Mouse (Mus musculus) forebrain, embryonic 11.5 days (tissue): ENCODE data around the gene Pglyrp1. TPM values are rescaled to one million over a fixed set of nuclear protein-coding genes. Genes with fewer than 3 reads are reported as not detected.

Experiments used
- ATAC-seq: fragments of 200-750 bp; cut with Nextera tagmentation; replicated peaks from 2 replicates; pipeline ENCODE4 v1.8.0; 2017; ENCODE audit warnings: moderate TSS enrichment; ENCODE audit not compliant: low FRiP score
- DNase-seq: peaks from one replicate; pipeline ENCODE4 v3.0.0-alpha.2; 2017; ENCODE audit warnings: low spot score
- H3K27ac ChIP-seq: fragments of 300-500 bp; sonication (generic); 2 replicates; pipeline ENCODE4 v1.5.1; 2014; ENCODE audit warnings: low read depth, low read length
- H3K27me3 ChIP-seq: fragments of 300-500 bp; sonication (generic); 2 replicates; pipeline ENCODE4 v1.6.1; 2014; ENCODE audit warnings: mild to moderate bottlenecking, low read length, mixed read lengths; ENCODE audit not compliant: control insufficient read depth, insufficient read depth
- H3K36me3 ChIP-seq: fragments of 300-500 bp; sonication (generic); 2 replicates; pipeline ENCODE4 v1.6.1; 2014; ENCODE audit warnings: mild to moderate bottlenecking, low read length, moderate library complexity, mixed read lengths; ENCODE audit not compliant: control insufficient read depth, insufficient read depth
- H3K4me1 ChIP-seq: fragments of 300-500 bp; sonication (generic); replicated peaks from 2 replicates; pipeline ENCODE4 v1.6.1; 2014; ENCODE audit warnings: low read length, mixed read lengths; ENCODE audit not compliant: control insufficient read depth, insufficient read depth
- H3K4me2 ChIP-seq: fragments of 300-500 bp; sonication (generic); 2 replicates; pipeline ENCODE4 v1.6.1; 2014; ENCODE audit warnings: low read depth, mild to moderate bottlenecking, low read length, moderate library complexity, mixed read lengths; ENCODE audit not compliant: severe bottlenecking
- H3K4me3 ChIP-seq: fragments of 300-500 bp; sonication (generic); 2 replicates; pipeline ENCODE4 v1.5.1; 2014; ENCODE audit warnings: low read depth, low read length
- H3K9ac ChIP-seq: fragments of 300-500 bp; sonication (generic); 2 replicates; pipeline ENCODE4 v1.6.1; 2014; ENCODE audit warnings: low read length
- H3K9me3 ChIP-seq: fragments of 300-500 bp; sonication (generic); 2 replicates; pipeline ENCODE4 v1.6.1; 2016; ENCODE audit warnings: low read length, mixed read lengths; ENCODE audit not compliant: control insufficient read depth
- WGBS: fragments of 180-500 bp; shearing (Covaris S2); extraction: QIAGEN DNeasy Blood & Tissue Kit; methylation state at CpG from one replicate; pipeline ENCODE4 v1.1.7; 2014; 5-methylcytosine and 5-hydroxymethylcytosine counted together
- polyA plus RNA-seq: library from polyadenylated mRNA; unstranded; fragments of >200 nt; fragmentation: Nextera tagmentation; extraction: Ambion mirVana; gene quantifications from 2 replicates; pipeline ENCODE4 v1.2.1, GENCODE M21; 2014

Pglyrp1 gene
- polyA plus RNA-seq, 1 experiment from 2014 or later, result 0.94 TPM

DNA sequence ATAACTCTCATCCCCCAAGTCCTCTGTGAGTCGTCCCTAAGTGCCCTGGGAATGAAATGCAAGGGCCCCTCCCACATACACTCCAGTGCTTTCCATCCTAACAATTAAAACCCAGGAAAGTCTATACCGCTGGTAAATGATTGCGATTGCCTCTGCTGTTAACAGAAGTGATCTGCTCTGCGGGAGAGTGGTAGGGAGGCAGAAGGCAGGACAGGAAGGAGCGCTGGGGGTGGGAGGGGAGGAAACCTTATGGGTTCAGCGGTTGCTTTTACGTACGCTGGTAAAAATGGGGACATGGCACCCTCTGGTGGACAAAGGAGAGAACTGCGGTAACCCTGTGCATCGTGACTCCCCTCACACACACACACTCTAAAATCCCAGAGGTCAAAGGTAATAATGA is 2.1 kb downstream of the Pglyrp1 start:
- Histone ChIP-seq H3K36me3 (no peaks in the 10 kb centered on the region), H3K9me3 (no peaks in the 10 kb centered on the region), H3K4me3 (peak overlapping the region; percentile 34), H3K27me3 (no peaks in the 10 kb centered on the region), H3K4me1 (0 out of 2 replicates have a peak, but pooled peaks cover 2% of the 10 kb centered on the region), H3K27ac (no peak overlapping the region), H3K4me2 (peak overlapping the region; percentile 75), H3K9ac (peak overlapping the region; percentile 45)
- under 1% methylated on average over 10 of the region's 10 CpGs for WGBS
- ATAC-seq (peak; percentile 85), DNase-seq (peak; percentile 89)

DNA sequence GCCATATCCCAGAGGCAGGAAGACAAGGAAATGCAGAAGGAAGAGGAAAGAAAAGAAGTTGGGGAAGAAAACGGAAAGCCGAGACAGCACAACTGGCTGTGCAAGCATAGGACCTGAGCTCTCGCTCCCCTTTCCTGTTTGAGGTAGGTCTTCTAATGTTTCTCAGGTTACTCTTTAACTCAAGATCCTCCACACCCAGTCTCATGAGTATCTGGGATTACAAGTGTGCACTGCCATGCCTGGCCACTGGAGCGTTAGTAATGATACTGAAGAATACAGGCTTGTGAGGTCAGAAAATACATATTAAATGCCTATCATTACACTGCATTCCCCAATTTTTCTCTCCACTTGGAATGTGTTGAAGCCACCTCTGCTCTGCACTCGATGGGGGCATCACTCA is 4.2 kb downstream of the Pglyrp1 start:
- H3K4me3 ChIP-seq, result no peak overlapping the region
- no peaks in the 10 kb centered on the region for H3K9me3 ChIP-seq
- H3K36me3 ChIP-seq, result no peaks in the 10 kb centered on the region
- DNase-seq (no peak), ATAC-seq (no peak)
- WGBS, result 91% methylated on average over 5 of the region's 5 CpGs
- no peaks in the 10 kb centered on the region for H3K27me3 ChIP-seq
- no peak overlapping the region for H3K27ac ChIP-seq
- no peak overlapping the region for H3K4me2 ChIP-seq
- H3K9ac ChIP-seq, result no peak overlapping the region
- 0 out of 2 replicates have a peak, but pooled peaks cover 2% of the 10 kb centered on the region for H3K4me1 ChIP-seq

DNA sequence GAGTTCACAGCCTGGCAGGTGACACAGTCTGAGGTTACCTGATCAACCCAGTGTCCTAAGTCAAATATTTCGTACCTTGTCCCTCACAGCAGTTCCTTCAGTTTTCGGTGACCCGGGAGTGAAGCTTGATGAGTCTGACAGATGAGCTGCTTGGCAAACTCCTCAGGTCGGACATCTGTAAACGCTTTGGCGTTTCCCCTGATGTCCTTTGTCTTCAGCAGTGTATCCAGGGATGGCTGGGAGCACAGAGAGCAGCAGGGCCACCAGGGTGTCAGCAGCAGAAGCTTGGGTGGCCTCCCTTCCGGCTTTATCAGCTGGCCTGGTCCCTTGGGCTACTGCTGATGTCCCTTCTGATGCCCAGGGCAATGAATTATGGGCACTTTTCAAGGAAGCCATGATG is 7.6 kb downstream of the Pglyrp1 start:
- DNase-seq, result no peak
- H3K9ac ChIP-seq, result no peak overlapping the region
- H3K4me3 ChIP-seq, result no peak overlapping the region
- WGBS, result 83% methylated on average over 7 of the region's 7 CpGs
- H3K27me3 ChIP-seq, result no peaks in the 10 kb centered on the region
- 0 out of 2 replicates have a peak, but pooled peaks cover 3% of the 10 kb centered on the region for H3K4me1 ChIP-seq
- no peaks in the 10 kb centered on the region for H3K36me3 ChIP-seq
- no peak overlapping the region for H3K27ac ChIP-seq
- no peaks in the 10 kb centered on the region for H3K9me3 ChIP-seq
- H3K4me2 ChIP-seq, result no peak overlapping the region
- no peak for ATAC-seq

DNA sequence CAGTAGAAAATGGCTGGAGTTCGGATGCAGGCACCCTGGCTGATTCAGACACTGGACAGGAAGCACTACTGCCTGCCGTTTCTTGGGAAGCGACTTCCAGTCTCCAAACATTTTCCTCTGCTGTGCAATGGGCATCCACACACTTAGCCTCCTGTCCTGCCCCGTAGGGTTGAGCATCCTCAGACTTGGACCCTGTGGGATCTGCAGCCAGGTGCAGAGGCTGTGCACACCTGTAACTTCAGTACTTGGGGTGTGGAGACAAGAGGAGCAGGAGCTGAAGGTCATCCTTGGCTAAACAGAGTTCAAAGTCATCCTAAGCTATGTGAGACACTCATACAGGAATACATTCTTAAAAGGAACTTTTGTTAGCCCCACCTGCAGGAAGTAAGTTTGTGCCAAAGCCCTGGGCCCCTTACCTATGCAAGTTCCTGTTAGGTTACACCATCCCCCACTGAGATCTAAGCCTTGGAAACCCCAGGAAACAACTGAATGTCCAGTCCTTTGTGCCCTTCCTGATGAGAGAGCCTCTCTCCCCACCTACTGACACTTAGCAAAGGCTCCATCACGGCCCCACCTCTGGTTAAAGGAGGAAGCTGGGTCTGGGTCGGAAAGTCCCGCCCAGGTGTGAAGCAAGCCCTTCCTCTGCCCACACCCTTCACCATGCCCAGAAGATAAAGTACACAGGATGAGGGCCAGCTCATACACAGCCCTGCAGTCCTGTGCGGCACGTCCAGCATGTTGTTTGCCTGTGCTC is 13.0 kb downstream of the Pglyrp1 start:
- ATAC-seq, result no peak
- Histone ChIP-seq H3K36me3 (no peaks in the 10 kb centered on the region), H3K9ac (no peak overlapping the region), H3K4me1 (0 out of 2 replicates have a peak, but pooled peaks cover 3% of the 10 kb centered on the region), H3K4me3 (no peak overlapping the region), H3K9me3 (no peaks in the 10 kb centered on the region), H3K4me2 (no peak overlapping the region), H3K27ac (no peak overlapping the region), H3K27me3 (no peaks in the 10 kb centered on the region)
- WGBS, result 68% methylated on average over 9 of the region's 9 CpGs
- DNase-seq, result no peak

DNA sequence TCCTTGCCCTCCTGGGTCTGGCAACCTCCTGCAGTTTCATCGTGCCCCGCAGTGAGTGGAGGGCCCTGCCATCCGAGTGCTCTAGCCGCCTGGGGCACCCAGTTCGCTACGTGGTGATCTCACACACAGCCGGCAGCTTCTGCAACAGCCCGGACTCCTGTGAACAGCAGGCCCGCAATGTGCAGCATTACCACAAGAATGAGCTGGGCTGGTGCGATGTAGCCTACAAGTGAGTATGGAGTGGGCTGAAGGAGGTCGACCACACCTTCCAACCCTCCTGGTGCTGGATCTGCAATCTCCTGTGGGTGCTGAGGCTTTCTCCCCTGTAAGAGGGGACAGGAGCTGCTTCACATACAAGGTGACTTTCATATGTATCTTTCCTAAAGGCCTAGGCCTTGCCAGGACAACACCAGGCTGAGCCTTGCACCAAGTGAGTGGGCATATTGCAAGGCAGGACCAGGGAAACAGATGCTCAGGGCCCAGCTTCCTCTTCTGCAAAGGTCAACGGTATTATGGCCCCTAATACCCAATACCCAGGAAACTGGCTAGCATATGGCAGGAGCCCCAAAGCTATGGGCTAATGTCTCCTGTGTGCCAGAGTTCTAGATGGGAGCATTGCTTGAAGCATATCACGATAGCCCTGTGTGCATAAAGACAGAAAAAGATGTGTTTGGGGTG is 13.8 kb downstream of the Pglyrp1 start:
- Histone ChIP-seq H3K9ac (no peak overlapping the region), H3K4me3 (no peak overlapping the region), H3K9me3 (no peaks in the 10 kb centered on the region), H3K4me2 (no peak overlapping the region), H3K4me1 (0 out of 2 replicates have a peak, but pooled peaks cover 3% of the 10 kb centered on the region), H3K36me3 (no peaks in the 10 kb centered on the region), H3K27ac (no peak overlapping the region), H3K27me3 (no peaks in the 10 kb centered on the region)
- ATAC-seq (no peak), DNase-seq (no peak)
- WGBS, result 65% methylated on average over 13 of the region's 13 CpGs

DNA sequence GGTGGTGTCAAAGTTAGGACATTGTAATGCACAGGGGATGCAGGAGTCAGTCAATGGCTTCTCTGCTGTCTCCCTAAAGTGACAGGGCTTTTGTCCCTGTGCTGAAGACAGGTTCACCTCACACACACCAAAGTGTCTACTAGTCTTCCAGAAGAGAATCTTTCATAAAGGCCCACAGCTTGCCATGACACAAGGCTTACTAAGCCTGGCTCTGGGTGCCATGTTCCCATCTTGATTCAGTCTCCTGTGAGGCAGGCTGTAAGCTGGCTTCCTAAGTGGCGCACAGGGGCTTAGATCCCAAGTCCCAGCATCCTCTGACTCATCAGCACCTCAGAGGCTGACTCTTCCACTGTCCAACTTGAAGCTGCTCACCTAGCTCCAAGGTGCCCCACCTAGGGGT is 15.8 kb downstream of the Pglyrp1 start:
- WGBS, result 94% methylated on average over 1 of the region's 1 CpGs

DNA sequence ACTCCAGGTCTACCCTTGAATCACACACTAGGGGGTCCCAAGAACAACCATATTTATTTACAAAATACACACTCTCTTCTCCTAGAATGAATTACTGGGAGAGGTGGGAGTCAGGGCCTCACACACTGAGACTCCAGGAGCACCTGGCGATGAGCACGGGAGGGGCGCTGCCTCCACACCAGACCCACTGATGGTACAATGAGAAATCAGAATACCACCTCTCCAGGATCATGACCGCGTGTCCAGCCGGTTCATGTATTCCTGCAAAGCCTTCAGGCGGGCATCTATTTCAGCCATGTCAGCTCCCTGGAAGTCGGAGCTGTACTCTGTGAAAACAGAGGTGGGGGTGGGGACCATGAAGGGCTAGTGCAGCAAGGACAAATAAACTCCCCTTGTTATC is 19.7 kb downstream of the Pglyrp1 start:
- Histone ChIP-seq H3K4me1 (peaks cover 10% of the 10 kb centered on the region), H3K36me3 (no peaks in the 10 kb centered on the region), H3K27me3 (peaks cover 4% of the 10 kb centered on the region), H3K4me3 (no peak overlapping the region), H3K9me3 (no peaks in the 10 kb centered on the region), H3K9ac (no peak overlapping the region), H3K27ac (no peak overlapping the region), H3K4me2 (no peak overlapping the region)
- no peak for ATAC-seq
- no peak for DNase-seq
- 93% methylated on average over 8 of the region's 8 CpGs for WGBS

More for the DNA sequence above, 15.8 kb downstream of the Pglyrp1 start:
- Histone ChIP-seq H3K4me3 (no peak overlapping the region), H3K27ac (no peak overlapping the region), H3K4me1 (0 out of 2 replicates have a peak, but pooled peaks cover 3% of the 10 kb centered on the region), H3K9me3 (no peaks in the 10 kb centered on the region), H3K27me3 (no peaks in the 10 kb centered on the region), H3K9ac (no peak overlapping the region), H3K36me3 (no peaks in the 10 kb centered on the region), H3K4me2 (no peak overlapping the region)
- ATAC-seq (no peak), DNase-seq (no peak)

DNA sequence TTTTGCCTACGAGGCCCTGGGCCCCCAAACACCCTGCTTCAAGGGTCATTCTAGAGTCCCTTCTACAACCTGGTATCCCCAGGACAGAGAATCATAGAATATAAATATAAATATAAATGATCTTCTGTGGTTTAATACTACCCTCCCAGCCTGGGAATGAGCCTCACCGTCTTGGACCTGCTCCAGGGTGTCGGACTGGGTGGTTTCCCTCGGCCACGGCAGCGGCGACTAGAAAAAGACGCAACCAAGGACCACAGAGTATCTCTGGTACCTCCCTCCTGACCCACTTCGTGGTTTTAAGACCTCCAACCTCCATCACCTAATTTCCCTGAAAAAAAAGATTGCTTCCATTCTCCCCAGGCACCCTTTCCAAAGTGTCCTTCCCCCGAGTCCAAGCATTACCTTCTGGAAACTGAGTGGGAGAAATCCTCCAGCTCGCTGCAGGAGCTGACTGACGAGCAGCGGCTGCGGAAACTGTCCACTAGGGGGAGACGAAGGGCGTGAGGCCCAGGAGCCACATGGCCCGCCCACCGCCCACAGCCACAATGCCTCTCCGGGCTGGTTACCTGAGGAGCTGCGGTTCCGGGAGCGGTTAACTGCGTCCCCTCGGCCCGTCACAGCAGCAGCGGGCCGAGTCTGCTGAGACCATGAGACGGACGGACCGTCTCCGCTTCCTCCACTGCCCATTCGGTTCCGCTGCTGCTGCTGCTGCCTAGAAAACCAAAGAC is 20.9 kb downstream of the Pglyrp1 start:
- Histone ChIP-seq H3K9ac (peak overlapping the region; percentile 55), H3K4me1 (peaks cover 10% of the 10 kb centered on the region), H3K9me3 (no peaks in the 10 kb centered on the region), H3K27ac (no peak overlapping the region), H3K4me2 (peak overlapping the region; percentile 68), H3K4me3 (peak overlapping the region; percentile 31), H3K27me3 (peaks cover 4% of the 10 kb centered on the region), H3K36me3 (no peaks in the 10 kb centered on the region)
- DNase-seq (peak; percentile 93), ATAC-seq (peak; percentile 22)
- whole genome bisulfite sequencing, result 21% methylated on average over 33 of the region's 33 CpGs
